Mouse (Mus musculus) liver, embryonic 11.5 days (tissue): ENCODE results near the gene Hist1h2an. TPM values are rescaled to one million over a fixed set of nuclear protein-coding genes. Genes with fewer than 3 reads are reported as not detected.
A peak's percentile ranks its signal among the peaks of the same experiment; 100 is the strongest.
"Not testable (repeated sequence)": the region's sequence is repeated elsewhere in the genome, so short reads cannot be mapped to it uniquely, and the experiment has no call there.

ENCODE experiments used
- ATAC-seq: fragments of 200-750 bp; cut with Nextera tagmentation; replicated peaks from 2 replicates; pipeline ENCODE4 v1.8.0; 2017; ENCODE audit warnings: moderate number of reproducible peaks, mild to moderate bottlenecking, moderate TSS enrichment, moderate library complexity; ENCODE audit not compliant: low FRiP score
- DNase-seq: peaks from one replicate; pipeline ENCODE4 v3.0.0-alpha.2; 2017; ENCODE audit warnings: low spot score
- H3K27ac ChIP-seq: fragments of 300-500 bp; sonication (generic); 2 replicates; pipeline ENCODE4 v1.5.1; 2014; ENCODE audit warnings: mild to moderate bottlenecking, low read depth, low read length, control low read depth
- H3K27me3 ChIP-seq: fragments of 300-500 bp; sonication (generic); replicated peaks from 2 replicates; pipeline ENCODE4 v1.6.1; 2014; ENCODE audit warnings: low read length, mixed read lengths; ENCODE audit not compliant: control insufficient read depth, insufficient read depth
- H3K36me3 ChIP-seq: fragments of 300-500 bp; sonication (generic); 2 replicates; pipeline ENCODE4 v1.6.1; 2014; ENCODE audit warnings: mild to moderate bottlenecking, low read length, moderate library complexity, mixed read lengths; ENCODE audit not compliant: control insufficient read depth, insufficient read depth
- H3K4me1 ChIP-seq: fragments of 300-500 bp; sonication (generic); replicated peaks from 2 replicates; pipeline ENCODE4 v1.6.1; 2014; ENCODE audit warnings: low read length, mixed read lengths; ENCODE audit not compliant: control insufficient read depth, insufficient read depth
- H3K4me2 ChIP-seq: fragments of 300-500 bp; sonication (generic); 2 replicates; pipeline ENCODE4 v1.6.1; 2014; ENCODE audit warnings: mild to moderate bottlenecking, control low read depth, moderate library complexity
- H3K4me3 ChIP-seq: fragments of 300-500 bp; sonication (generic); 2 replicates; pipeline ENCODE4 v1.5.1; 2014; ENCODE audit warnings: low read depth, low read length, control low read depth
- H3K9ac ChIP-seq: fragments of 300-500 bp; sonication (generic); 2 replicates; pipeline ENCODE4 v1.6.1; 2014; ENCODE audit warnings: low read depth, low read length, control low read depth
- H3K9me3 ChIP-seq: fragments of 300-500 bp; sonication (generic); 2 replicates; pipeline ENCODE4 v1.6.1; 2016; ENCODE audit warnings: low read length, inconsistent platforms, mixed read lengths; ENCODE audit not compliant: control insufficient read depth
- WGBS: fragments of 180-500 bp; shearing (Covaris S2); extraction: QIAGEN DNeasy Blood & Tissue Kit; methylation state at CpG from one replicate; pipeline ENCODE4 v1.1.7; 2014; 5-methylcytosine and 5-hydroxymethylcytosine counted together
- polyA plus RNA-seq: library from polyadenylated mRNA; unstranded; fragments of >200 nt; fragmentation: Nextera tagmentation; extraction: Ambion mirVana; gene quantifications from 2 replicates; pipeline ENCODE4 v1.2.1, GENCODE M21; 2014

The Hist1h2an gene
- polyA plus RNA-seq, 1 experiment from 2014 or later, result 12.6 TPM

- H3K4me2 ChIP-seq, result peak within 1 kb of the TSS; percentile 94
- H3K27ac ChIP-seq, result peak within 1 kb of the TSS; percentile 100
- H3K27me3 ChIP-seq, result no peaks in the 10 kb centered on the region
- DNase-seq, result peak; percentile 84
- under 1% methylated on average over 44 of the region's 44 CpGs for WGBS
- peak within 1 kb of the TSS; percentile 62 for H3K4me3 ChIP-seq
- ATAC-seq, result peak; percentile 52
- H3K9me3 ChIP-seq, result no peaks in the 10 kb centered on the region
- no peaks in the 10 kb centered on the region for H3K36me3 ChIP-seq
- peak within 1 kb of the TSS; percentile 98 for H3K9ac ChIP-seq
- H3K4me1 ChIP-seq, result peaks cover 18% of the 10 kb centered on the region
Measured at GRCm38 (mm10) chr13:21779767-21780731, 7.0 kb downstream of the Hist1h2an start, which contains the start of gene Hist1h1b. Gene Hist1h1b, minus strand, starts transcription at chr13:21780625.

- Histone ChIP-seq H3K4me1 (peaks cover 15% of the 10 kb centered on the region), H3K27me3 (no peaks in the 10 kb centered on the region), H3K9me3 (no peaks in the 10 kb centered on the region), H3K9ac (peak overlapping the region; percentile 98), H3K27ac (peak overlapping the region; percentile 100), H3K36me3 (no peaks in the 10 kb centered on the region), H3K4me2 (peak overlapping the region; percentile 94), H3K4me3 (peak overlapping the region; percentile 62)
- DNase-seq (peak; percentile 77), ATAC-seq (peak; percentile 71)
- 5% methylated on average over 33 of the region's 33 CpGs for WGBS
Measured at GRCm38 (mm10) chr13:21778814-21779766, 7.9 kb downstream of the Hist1h2an start.

GRCm38 (mm10) chr13:21755707-21756106 lies 31.3 kb downstream of the Hist1h2an start:
- H3K4me1 ChIP-seq, result peaks cover 8% of the 10 kb centered on the region
- peak overlapping the region; percentile 59 for H3K4me2 ChIP-seq
- no peaks in the 10 kb centered on the region for H3K36me3 ChIP-seq
- peak overlapping the region; percentile 74 for H3K27ac ChIP-seq
- no peak overlapping the region; the same call in 1 of the 2 replicates for H3K4me3 ChIP-seq
- no peak for DNase-seq
- no peaks in the 10 kb centered on the region for H3K9me3 ChIP-seq
- H3K27me3 ChIP-seq, result no peaks in the 10 kb centered on the region
- no peak overlapping the region for H3K9ac ChIP-seq
- WGBS, result 91% methylated on average over 1 of the region's 1 CpGs
- no peak for ATAC-seq

- H3K9me3 ChIP-seq, H3K4me1 ChIP-seq, H3K36me3 ChIP-seq, H3K27me3 ChIP-seq: not testable (repeated sequence)
- peak; percentile 51 for DNase-seq
- WGBS, result 0% methylated on average over 9 of the region's 26 CpGs
- Histone ChIP-seq H3K27ac (peak overlapping the region; percentile 99), H3K9ac (peak overlapping the region; percentile 70), H3K4me2 (peak overlapping the region; percentile 59), H3K4me3 (peak overlapping the region; percentile 42)
- peak; percentile 27 for ATAC-seq
Measured at GRCm38 (mm10) chr13:21754294-21755001, 32.6 kb downstream of the Hist1h2an start.

- peak within 1 kb of the TSS; percentile 61 for H3K4me2 ChIP-seq
- not testable (repeated sequence) for H3K36me3 ChIP-seq, H3K4me1 ChIP-seq, H3K9me3 ChIP-seq, H3K27me3 ChIP-seq
- H3K27ac ChIP-seq, result peak within 1 kb of the TSS; percentile 99
- under 1% methylated on average over 39 of the region's 50 CpGs for WGBS
- ATAC-seq (peak; percentile 83), DNase-seq (peak; percentile 74)
- H3K9ac ChIP-seq, result peak within 1 kb of the TSS; percentile 70
- H3K4me3 ChIP-seq, result peak within 1 kb of the TSS; percentile 42
Measured at GRCm38 (mm10) chr13:21753524-21754285, 33.3 kb downstream of the Hist1h2an start, which contains the start of the genes Hist1h2ak and Hist1h2bn. Gene Hist1h2ak, minus strand, starts transcription at chr13:21753827. Gene Hist1h2bn, plus strand, starts transcription at chr13:21754123.

- Histone ChIP-seq H3K27me3 (no peaks in the 10 kb centered on the region), H3K4me1 (peaks cover 11% of the 10 kb centered on the region), H3K9ac (peak overlapping the region; percentile 66), H3K36me3 (no peaks in the 10 kb centered on the region), H3K9me3 (no peaks in the 10 kb centered on the region), H3K4me3 (peak overlapping the region; percentile 41), H3K4me2 (peak overlapping the region; percentile 61), H3K27ac (peak overlapping the region; percentile 97)
- no peak for DNase-seq
- ATAC-seq, result no peak
- WGBS, result 2% methylated on average over 10 of the region's 10 CpGs
Measured at GRCm38 (mm10) chr13:21753051-21753523, 33.9 kb downstream of the Hist1h2an start.

- Histone ChIP-seq H3K36me3 (no peaks in the 10 kb centered on the region), H3K4me3 (peak overlapping the region; percentile 41), H3K9me3 (no peaks in the 10 kb centered on the region), H3K4me1 (peaks cover 11% of the 10 kb centered on the region), H3K9ac (peak overlapping the region; percentile 66), H3K27me3 (no peaks in the 10 kb centered on the region), H3K4me2 (peak overlapping the region; percentile 61), H3K27ac (peak overlapping the region; percentile 97)
- ATAC-seq (no peak), DNase-seq (peak; percentile 50)
- 39% methylated on average over 3 of the region's 3 CpGs for WGBS
Measured at GRCm38 (mm10) chr13:21752356-21752755, 34.7 kb downstream of the Hist1h2an start.
